Mouse (Mus musculus) spleen, adult 12 weeks (tissue): ENCODE results near the gene Irf2bp1.

Source experiments
- DNase-seq: peaks from one replicate; pipeline ENCODE4 v3.0.0; 2022; ENCODE audit warnings: low spot score

Gene Irf2bp1

DNA sequence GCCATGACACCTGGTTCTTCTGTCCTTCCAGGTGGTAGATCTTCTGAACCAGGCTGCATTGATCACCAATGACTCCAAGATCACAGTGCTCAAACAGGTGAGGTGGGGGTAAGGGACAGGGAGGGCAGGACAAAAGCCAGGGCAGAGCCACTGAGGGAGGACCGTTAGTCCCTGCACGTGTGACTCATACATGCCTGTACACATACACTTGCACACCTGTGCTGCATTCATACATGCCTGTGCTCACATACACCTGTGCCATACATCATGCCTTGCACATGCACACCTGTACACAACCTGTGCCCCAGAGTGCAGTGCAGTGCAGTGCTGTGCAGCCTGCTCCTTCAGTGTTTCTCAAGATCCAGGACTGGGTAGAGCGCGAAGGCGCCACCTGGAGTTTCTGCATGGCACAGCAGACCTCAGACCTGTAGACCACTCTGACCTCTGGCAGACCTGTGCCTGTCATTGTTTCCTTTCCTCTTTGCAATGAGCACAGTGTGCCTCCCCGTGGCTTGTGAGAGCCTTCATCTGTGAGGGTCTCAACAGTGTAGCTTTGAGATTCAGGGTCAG is 25.3 kb downstream of the Irf2bp1 start:
- DNase-seq, result no peak

DNA sequence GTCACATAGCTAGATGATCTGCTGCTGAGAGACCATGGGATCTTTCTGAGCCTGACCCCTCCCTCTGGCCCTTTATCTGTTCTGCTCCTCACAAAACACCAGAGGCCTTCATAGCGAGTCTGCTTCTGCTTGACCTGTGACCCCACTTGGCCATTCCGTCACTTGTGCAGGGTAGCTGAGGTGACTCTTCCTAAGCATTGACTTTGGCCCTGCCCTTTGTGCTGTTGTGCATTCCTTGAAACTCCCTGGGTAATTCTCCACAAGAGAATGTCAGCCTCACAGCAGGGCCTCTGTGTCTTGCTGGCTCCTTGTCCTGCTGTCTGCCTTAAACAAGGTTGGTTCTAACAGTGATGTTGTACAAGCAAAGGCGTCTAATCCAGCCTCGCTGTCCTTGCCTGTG is 27.8 kb downstream of the Irf2bp1 start:
- DNase-seq, result no peak

DNA sequence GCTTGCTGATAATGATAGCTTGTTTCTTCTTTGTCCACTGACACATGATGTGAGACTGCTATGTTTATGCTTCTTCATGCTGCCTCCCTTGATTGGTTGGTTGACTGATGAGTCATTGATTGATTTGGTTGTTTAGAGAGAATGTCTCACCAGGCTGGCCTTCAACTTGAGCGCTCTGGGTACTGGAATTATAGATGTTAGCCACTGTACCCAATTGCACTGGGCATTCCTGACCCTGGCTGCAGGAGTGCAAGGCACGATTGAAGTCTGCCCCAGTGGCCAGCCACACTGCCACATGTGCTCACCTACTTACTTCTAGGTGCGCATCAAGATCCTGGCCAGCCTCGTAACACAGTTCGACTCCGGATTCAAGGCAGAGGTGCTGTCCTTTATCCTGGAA is 40.8 kb downstream of the Irf2bp1 start:
- no peak for DNase-seq

DNA sequence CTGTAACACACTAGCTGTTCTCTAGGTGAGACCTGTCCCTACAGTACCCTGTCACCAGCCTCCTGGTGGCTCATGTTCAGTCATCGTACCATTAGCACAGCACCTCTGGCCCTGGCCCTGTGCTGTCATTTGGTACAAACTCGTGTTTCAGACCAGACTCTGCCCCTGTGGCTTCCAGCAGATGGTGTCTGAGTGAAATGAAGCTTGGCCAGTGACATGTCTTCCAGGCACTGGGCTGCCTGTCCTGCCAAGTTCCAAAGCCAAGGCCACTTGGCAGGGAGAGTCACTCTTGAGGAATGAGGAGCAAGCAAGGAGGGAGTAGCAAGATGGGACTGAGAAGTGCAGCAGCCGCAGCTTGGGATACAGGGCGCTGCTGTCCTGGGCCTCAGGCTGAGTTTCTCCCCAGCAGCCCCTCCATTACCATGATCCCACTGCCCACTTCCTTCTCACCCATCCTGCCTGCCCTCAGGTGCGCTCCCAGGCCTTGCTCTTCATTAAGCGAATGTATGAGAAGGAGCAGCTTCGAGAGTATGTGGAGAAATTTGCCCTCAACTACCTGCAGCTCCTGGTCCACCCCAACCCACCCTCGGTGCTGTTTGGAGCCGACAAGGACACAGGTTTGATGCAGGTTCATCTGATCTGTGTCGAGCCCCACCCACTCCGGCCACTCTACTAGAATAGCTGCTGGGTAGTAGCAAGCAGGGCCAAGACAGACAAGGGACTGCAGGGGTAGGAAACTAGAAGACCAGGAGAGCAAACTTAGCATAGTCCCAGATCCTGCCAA is 42.6 kb downstream of the Irf2bp1 start:
- DNase-seq, result no peak

DNA sequence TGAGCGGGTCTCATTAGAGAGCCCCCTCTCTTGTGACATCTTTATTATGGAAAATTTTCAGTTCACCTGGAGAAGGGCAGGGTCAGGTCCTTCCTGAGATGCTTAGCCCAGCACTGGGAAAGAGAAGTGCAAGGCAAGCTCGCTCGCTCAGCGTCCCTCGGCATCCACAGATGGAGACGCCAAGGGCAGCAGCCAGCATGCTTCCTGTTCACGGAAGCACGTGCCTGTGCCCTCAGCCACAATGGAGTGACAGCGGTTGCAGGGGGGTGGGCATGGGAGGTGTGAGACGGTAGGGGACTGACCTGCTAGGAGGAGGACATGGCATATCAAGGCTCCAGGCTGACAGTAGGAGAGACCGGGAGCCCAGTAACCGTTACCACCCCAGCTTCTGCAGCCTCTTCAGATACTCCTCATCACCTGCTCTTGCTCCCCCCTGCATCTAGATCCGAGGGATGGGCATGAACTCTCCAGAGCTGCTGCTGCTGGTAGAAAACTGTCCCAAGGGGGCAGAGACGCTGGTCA is 44.2 kb downstream of the Irf2bp1 start:
- DNase-seq, result no peak

DNA sequence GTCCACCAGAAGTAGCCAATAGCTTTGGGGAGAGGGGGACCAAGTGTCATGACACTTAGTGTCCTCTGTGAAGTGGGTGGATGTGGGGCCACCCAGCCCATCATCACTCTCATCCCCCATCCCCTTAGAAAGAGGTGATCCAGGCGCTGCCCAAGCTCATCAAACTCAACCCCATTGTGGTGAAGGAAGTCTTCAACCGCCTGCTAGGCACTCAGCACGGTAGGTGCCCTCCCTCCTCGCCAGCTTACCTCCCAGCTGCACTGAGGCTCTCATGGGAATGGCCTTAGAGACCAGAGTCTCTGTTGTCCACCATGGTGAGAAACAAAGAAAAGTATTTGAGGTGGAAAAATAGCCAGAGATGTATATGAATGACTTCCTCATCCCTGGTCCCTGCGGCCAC is 45.4 kb downstream of the Irf2bp1 start:
- no peak for DNase-seq

DNA sequence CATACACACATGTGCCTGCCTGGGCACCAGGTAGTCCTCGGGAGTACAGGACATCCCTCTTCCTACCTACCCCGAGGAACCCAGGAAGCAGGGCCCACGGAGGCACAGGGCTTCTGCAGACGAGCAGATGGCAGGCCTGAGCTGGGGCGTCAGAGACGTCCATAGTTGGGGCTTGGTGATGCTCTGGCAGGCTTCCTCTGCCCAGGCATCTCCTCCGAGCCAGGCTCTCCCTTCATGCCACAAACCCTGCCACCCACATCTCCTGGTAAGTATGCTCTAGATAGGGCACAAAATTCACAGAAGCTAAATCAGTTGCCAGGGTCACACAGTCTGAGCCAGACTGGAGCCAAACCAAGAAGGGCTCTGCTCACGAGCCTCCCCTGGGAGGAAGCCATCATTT is 46.3 kb downstream of the Irf2bp1 start:
- no peak for DNase-seq

DNA sequence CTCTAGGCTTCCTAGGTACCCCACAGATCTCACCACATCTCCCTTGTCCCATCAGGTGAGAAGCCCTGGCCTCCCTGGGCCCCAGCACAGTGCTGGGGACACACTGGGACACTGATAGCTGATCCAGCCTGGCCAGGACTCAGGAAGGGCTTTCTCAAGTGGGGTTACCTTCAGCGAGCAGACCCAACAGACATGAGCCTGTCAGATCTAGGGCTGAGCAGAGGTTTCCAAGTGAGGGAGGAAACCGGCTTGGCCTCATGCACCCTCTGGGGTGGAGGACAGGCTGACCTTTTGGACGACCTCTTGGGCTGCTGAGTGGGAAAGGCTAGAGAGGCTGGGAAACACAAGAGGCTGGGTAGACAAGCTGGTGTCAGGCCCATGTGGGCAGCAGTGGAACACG is 47.3 kb downstream of the Irf2bp1 start:
- DNase-seq, result no peak

DNA sequence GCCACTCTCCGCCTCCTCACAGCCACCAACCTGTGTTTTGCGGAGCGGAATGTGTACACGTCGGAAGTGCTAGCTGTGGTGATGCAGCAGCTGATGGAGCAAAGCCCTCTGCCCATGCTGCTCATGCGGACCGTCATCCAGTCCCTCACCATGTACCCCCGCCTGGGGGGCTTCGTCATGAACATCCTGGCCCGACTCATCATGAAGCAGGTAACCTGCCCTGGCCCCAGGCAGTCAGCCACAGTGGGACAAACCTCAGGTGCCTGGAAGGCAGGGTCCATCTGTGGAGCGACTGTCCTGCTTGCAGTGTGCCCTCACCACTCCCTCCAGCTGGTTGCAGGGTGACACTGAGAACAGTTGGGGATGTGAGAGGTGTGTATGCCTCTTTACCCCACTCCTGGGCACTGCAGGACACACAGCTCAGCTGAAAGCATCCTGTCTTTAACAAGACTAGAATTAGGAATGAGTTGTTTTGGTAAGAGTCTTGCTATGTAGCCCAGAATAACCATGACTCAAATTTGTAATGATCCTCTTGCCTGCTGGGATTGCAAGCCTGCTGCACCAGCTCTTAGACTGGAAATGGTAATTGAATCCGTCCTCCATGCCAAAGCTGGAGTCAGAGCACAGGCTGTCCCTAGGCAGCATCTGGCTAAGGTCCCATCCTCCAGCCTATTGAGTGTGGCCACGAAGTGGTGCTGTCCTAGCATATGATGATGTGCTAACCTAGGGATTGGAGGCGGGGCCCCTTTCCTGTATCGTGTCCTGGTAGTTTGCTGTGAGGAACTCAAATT is 48.7 kb downstream of the Irf2bp1 start:
- no peak for DNase-seq

DNA sequence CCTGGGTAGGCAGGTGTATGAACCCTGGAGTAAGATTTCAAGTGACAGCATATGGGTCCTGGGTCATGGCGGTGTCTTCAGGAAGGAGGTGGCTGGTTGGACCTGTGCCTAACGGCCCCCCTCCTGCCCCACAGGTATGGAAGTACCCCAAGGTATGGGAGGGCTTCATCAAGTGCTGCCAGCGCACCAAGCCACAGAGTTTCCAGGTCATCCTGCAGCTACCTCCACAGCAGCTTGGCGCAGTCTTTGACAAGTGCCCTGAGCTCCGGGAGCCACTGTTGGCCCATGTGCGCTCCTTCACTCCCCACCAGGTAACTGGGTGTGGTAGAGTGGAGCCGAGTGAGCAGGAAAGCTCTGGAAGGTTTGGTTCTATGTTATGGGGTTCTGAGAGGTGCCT is 49.3 kb downstream of the Irf2bp1 start:
- DNase-seq, result no peak

DNA sequence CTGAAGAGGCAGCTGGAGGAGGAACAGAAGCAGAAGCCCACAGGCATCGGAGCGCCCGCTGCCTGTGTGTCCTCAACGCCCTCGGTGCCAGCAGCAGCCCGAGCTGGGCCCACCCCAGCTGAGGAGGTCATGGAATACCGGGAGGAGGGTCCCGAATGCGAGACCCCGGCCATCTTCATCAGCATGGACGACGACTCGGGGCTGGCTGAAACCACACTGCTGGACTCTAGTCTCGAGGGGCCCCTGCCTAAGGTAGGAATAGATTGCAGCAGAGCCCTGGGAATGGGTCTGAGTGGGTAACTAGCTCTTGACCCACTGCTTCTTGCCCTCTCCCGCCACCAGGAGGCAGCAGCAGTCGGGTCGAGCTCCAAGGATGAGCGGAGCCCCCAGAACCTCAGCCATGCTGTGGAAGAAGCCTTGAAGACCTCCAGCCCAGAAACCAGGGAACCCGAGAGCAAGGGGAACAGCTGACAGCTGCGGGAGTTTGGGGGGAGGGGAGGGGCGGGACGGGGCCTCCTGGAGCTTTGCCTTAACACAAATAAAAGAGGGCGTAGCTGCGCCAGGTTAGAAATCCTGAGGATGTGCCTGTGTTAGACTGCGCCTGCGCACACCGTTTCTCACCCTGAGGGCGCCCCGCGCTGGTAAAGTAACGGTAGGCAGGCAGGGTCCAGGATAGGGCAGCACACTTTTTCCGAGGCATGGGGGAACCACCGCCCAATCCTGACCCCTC is 50.4 kb downstream of the Irf2bp1 start, which contains the start of gene Rsph6a:
Gene Rsph6a (plus strand): TSS at position 644 of the 730 bp plus-strand sequence.
- DNase-seq, result no peak

DNA sequence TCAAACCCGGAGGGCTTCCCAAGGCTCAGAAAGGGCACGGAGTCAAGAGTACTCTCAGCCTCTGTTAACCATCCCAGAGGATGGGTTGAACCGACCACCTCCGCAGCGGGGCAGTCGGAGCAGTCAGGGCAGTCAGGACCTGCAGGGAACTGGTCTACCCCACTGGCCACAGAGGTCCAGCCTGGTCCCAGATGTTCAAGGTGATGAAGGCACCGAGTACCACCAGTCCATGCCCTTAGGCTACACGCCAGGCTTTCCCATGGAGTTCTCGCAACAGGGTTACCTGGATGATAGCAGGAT is 50.9 kb downstream of the Irf2bp1 start:
- no peak for DNase-seq

DNA sequence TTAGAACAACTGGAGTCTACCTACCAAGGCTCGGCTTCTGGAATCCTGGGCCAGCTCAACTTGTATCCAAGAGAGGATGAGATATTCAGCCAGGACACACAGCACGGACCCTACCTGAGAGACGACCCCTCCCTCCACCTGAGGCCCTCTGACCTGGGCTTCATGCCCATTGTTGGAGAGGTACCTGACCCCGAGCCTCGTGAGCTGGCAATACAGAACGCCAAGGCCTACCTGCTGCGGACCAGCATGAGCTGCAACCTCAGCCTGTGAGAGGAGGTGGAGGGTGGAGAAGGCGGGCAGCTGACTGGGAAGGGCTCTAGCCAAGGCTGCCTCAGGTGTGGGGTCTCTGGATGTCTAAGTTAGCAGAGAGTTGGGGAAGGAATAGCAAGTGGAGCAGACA is 51.3 kb downstream of the Irf2bp1 start:
- no peak for DNase-seq
